Mouse (Mus musculus) forebrain, embryonic 16.5 days (tissue): Measurements from ENCODE around the gene Secisbp2. TPM values are rescaled to one million over a fixed set of nuclear protein-coding genes. Genes with fewer than 3 reads are reported as not detected.

Experiments
- ATAC-seq: fragments of 200-750 bp; cut with Nextera tagmentation; 2 replicates; pipeline ENCODE4 v1.8.0; 2017; ENCODE audit warnings: mild to moderate bottlenecking, moderate library complexity
- H3K27ac ChIP-seq: fragments of 300-500 bp; sonication (generic); 2 replicates; pipeline ENCODE4 v1.5.1; 2014; ENCODE audit warnings: low read length, control low read depth
- H3K27me3 ChIP-seq: fragments of 300-500 bp; sonication (generic); replicated peaks from 2 replicates; pipeline ENCODE4 v1.6.1; 2014; ENCODE audit warnings: low read length; ENCODE audit not compliant: control insufficient read depth, insufficient read depth
- H3K36me3 ChIP-seq: fragments of 300-500 bp; sonication (generic); 2 replicates; pipeline ENCODE4 v1.6.1; 2014; ENCODE audit not compliant: control insufficient read depth, insufficient read depth
- H3K4me1 ChIP-seq: fragments of 300-500 bp; sonication (generic); replicated peaks from 2 replicates; pipeline ENCODE4 v1.6.1; 2014; ENCODE audit warnings: low read length; ENCODE audit not compliant: control insufficient read depth, insufficient read depth
- H3K4me2 ChIP-seq: fragments of 300-500 bp; sonication (generic); 2 replicates; pipeline ENCODE4 v1.6.1; 2014; ENCODE audit warnings: mild to moderate bottlenecking, low read length, control low read depth
- H3K4me3 ChIP-seq: fragments of 300-500 bp; sonication (generic); replicated peaks from 2 replicates; pipeline ENCODE4 v1.5.1; 2014; ENCODE audit warnings: mild to moderate bottlenecking, low read length, control low read depth
- H3K9ac ChIP-seq: fragments of 300-500 bp; sonication (generic); replicated peaks from 2 replicates; pipeline ENCODE4 v1.6.1; 2014; ENCODE audit warnings: low read depth, low read length, control low read depth
- H3K9me3 ChIP-seq: fragments of 300-500 bp; sonication (generic); 2 replicates; pipeline ENCODE4 v1.6.1; 2016; ENCODE audit warnings: low read length; ENCODE audit not compliant: control insufficient read depth
- WGBS: fragments of 180-500 bp; shearing (Covaris S2); extraction: QIAGEN DNeasy Blood & Tissue Kit; methylation state at CpG from one replicate; pipeline ENCODE4 v1.1.7; 2014; 5-methylcytosine and 5-hydroxymethylcytosine counted together
- polyA plus RNA-seq: library from polyadenylated mRNA; unstranded; fragments of >200 nt; fragmentation: Nextera tagmentation; extraction: Ambion mirVana; gene quantifications from 2 replicates; pipeline ENCODE4 v1.2.1, GENCODE M21; 2015

Gene Secisbp2
- polyA plus RNA-seq, 1 experiment from 2014 or later, result 31.2 TPM

DNA sequence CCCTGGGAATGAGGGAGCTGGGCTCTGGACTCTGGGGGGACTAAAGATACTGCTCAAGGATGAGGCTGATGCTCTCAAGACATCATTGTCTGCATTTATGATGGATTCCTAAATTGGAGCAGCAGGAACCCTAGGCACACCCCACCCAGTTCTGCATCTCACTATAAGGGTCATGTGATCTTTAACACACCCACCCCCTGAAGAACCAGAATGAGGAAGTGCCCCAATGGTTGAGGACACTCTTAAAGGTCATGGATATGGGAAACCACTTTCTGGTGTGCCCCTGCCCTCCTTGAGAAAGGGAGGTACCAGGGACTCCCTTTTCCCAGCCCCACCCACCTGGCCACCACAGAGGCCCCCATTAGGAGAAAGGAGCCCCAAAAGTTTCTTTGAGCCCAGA is 45.0 kb downstream of the Secisbp2 start:
- no peaks in the 10 kb centered on the region for H3K27me3 ChIP-seq
- H3K9ac ChIP-seq, result no peak overlapping the region
- no peak overlapping the region for H3K4me3 ChIP-seq
- no peak overlapping the region for H3K4me2 ChIP-seq
- no peak for ATAC-seq
- no peaks in the 10 kb centered on the region for H3K4me1 ChIP-seq
- H3K27ac ChIP-seq, result no peak overlapping the region
- H3K9me3 ChIP-seq, result no peaks in the 10 kb centered on the region
- peaks cover 4% of the 10 kb centered on the region; the same call in 1 of the 2 replicates for H3K36me3 ChIP-seq

DNA sequence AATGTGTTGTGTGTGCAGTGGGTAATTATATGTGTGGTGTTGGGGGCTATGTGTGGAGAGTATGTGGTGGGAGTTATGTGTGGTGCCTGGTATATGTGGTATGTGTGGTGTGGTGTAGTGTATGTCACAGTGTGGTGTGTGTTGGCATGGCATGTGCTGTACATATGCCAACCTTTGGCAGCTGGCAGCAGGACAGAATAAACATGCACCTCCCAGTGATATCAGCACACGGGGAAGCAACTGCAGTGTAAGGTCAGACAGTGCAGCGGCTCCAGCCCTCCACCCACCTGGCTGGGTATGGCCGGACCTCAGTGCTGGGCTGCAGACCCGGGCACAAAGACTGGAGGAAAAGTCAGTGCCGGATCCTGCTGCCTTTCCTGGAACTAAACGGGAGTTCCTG is 46.0 kb downstream of the Secisbp2 start:
- no peaks in the 10 kb centered on the region for H3K4me1 ChIP-seq
- 85% methylated on average over 6 of the region's 6 CpGs for WGBS
- ATAC-seq, result no peak
- H3K36me3 ChIP-seq, result peaks cover 8% of the 10 kb centered on the region; the same call in 1 of the 2 replicates
- no peak overlapping the region for H3K4me3 ChIP-seq
- H3K27me3 ChIP-seq, result no peaks in the 10 kb centered on the region
- H3K9ac ChIP-seq, result no peak overlapping the region
- H3K27ac ChIP-seq, result no peak overlapping the region
- H3K9me3 ChIP-seq, result no peaks in the 10 kb centered on the region
- no peak overlapping the region for H3K4me2 ChIP-seq

GRCm38 (mm10) chr13:51697897-51698296 is 46.4 kb downstream of the Secisbp2 start:
- no peak overlapping the region for H3K4me3 ChIP-seq
- no peaks in the 10 kb centered on the region for H3K4me1 ChIP-seq
- H3K27ac ChIP-seq, result no peak overlapping the region
- no peaks in the 10 kb centered on the region for H3K9me3 ChIP-seq
- H3K36me3 ChIP-seq, result peaks cover 9% of the 10 kb centered on the region
- ATAC-seq, result no peak
- no peak overlapping the region for H3K9ac ChIP-seq
- H3K27me3 ChIP-seq, result no peaks in the 10 kb centered on the region
- no peak overlapping the region for H3K4me2 ChIP-seq
- WGBS, result 81% methylated on average over 4 of the region's 4 CpGs

GRCm38 (mm10) chr13:51698318-51698717 is 46.8 kb downstream of the Secisbp2 start:
- H3K9ac ChIP-seq, result no peak overlapping the region
- no peaks in the 10 kb centered on the region for H3K4me1 ChIP-seq
- H3K9me3 ChIP-seq, result no peaks in the 10 kb centered on the region
- H3K27ac ChIP-seq, result no peak overlapping the region
- H3K4me3 ChIP-seq, result no peak overlapping the region
- H3K4me2 ChIP-seq, result no peak overlapping the region
- no peaks in the 10 kb centered on the region for H3K27me3 ChIP-seq
- 90% methylated on average over 3 of the region's 3 CpGs for WGBS
- ATAC-seq, result no peak
- peaks cover 12% of the 10 kb centered on the region for H3K36me3 ChIP-seq

GRCm38 (mm10) chr13:51703893-51704292 is 52.4 kb downstream of the Secisbp2 start:
- no peak overlapping the region for H3K4me2 ChIP-seq
- H3K9ac ChIP-seq, result no peak overlapping the region
- H3K4me3 ChIP-seq, result no peak overlapping the region
- H3K9me3 ChIP-seq, result no peaks in the 10 kb centered on the region
- H3K4me1 ChIP-seq, result no peaks in the 10 kb centered on the region
- no peak overlapping the region for H3K27ac ChIP-seq
- H3K36me3 ChIP-seq, result peaks cover 12% of the 10 kb centered on the region
- WGBS, result 89% methylated on average over 5 of the region's 5 CpGs
- no peak for ATAC-seq
- no peaks in the 10 kb centered on the region for H3K27me3 ChIP-seq

DNA sequence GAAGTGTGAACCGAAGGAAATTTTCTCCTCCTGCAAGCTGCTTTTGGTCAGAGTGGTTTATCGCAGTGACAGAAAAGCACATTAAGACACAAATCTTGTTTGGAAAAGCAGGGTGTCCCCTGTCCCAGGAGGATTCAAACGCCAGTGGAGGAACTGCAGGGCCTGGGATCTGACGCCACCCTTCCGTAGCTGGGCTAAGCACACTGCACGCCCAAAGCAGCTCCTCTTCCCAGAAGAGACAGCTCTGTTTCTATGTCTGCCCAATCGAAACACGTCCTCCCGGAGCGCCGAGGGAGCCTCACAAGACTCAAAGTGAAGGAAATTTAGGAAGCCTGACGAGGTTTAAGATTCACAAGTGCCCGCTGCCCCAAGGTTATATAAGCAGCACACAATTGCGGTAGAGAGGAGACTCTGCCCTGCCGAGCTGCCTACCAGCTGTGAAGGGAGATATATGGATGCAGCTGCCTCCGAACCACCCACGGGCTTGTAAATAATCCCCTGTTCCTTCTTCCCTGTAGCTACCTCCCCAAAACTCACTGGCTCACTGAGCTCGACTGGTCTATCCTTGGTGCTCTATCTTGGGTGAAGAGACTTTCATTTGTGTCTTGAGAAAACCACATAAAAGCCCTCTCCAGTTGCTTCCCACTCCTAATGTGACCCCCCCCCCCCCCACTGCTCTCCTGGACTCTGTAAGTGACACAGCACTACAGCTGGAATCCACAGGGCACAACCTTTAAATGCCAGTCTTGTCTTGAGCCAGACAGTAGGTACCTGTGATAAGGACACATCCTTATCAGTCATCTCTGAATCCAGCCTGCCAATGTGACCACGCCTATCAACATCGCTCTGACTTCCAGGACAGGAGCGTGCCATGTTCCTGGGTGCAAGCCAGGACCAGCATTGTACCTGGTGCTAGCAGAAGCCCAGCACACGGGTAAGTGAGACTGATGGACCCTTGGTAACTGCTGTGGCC is 54.7 kb downstream of the Secisbp2 start:
- H3K9me3 ChIP-seq, result no peaks in the 10 kb centered on the region
- 78% methylated on average over 22 of the region's 22 CpGs for WGBS
- H3K36me3 ChIP-seq, result peaks cover 19% of the 10 kb centered on the region
- no peak overlapping the region for H3K4me3 ChIP-seq
- no peaks in the 10 kb centered on the region for H3K27me3 ChIP-seq
- H3K4me1 ChIP-seq, result no peaks in the 10 kb centered on the region
- no peak overlapping the region for H3K4me2 ChIP-seq
- no peak overlapping the region for H3K27ac ChIP-seq
- no peak for ATAC-seq
- no peak overlapping the region for H3K9ac ChIP-seq

DNA sequence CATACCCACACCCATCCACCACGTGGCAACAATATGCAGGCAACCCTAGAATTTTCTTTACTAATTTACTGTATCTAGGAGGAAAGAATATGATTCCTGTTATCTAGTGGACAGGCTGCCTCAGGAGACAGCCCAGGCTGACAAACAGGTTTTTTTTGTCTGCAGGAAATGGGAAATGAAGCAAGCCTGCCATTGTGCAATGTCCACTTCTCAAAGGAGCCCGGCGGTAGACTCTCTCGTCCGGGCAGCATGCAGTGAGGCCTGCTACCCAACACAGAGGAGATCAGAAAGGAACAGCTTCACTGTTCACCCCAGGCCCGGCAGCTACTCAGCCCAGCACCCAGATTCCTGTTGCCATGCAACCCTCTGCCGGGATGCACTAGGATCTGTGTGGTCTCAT is 59.2 kb downstream of the Secisbp2 start:
- WGBS, result 77% methylated on average over 7 of the region's 7 CpGs

DNA sequence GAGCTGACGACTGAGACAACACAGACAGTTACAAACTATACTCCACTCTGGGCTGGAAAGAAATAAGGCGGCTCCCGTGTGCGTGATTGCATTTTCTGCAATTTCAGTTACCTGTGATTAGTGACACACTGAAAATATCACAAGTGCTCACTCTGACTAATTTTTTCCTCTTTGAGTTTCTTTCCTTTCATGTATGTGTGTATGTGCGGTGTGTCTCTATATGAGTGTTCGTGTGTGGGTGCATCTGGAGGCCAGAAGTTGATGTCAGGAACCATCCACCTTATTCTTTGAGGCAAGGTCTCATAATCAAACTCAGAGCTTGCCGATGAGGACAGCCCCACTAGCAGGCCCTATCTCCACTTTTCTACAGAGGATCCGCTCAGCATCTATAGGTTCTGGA is 60.5 kb downstream of the Secisbp2 start:
- WGBS, result 95% methylated on average over 8 of the region's 8 CpGs
- no peaks in the 10 kb centered on the region for H3K9me3 ChIP-seq
- no peak for ATAC-seq

More for the DNA sequence above, 59.2 kb downstream of the Secisbp2 start:
- peaks cover 10% of the 10 kb centered on the region for H3K36me3 ChIP-seq
- no peaks in the 10 kb centered on the region for H3K4me1 ChIP-seq
- H3K4me3 ChIP-seq, result no peak overlapping the region
- H3K9me3 ChIP-seq, result no peaks in the 10 kb centered on the region
- ATAC-seq, result no peak
- no peak overlapping the region for H3K4me2 ChIP-seq
- no peak overlapping the region for H3K9ac ChIP-seq
- H3K27me3 ChIP-seq, result no peaks in the 10 kb centered on the region
- H3K27ac ChIP-seq, result no peak overlapping the region

GRCm38 (mm10) chr13:51716350-51717263 is 65.1 kb downstream of the Secisbp2 start:
- H3K9me3 ChIP-seq, result no peaks in the 10 kb centered on the region
- H3K4me2 ChIP-seq, result no peak overlapping the region
- H3K4me1 ChIP-seq, result no peaks in the 10 kb centered on the region
- no peak for ATAC-seq
- no peaks in the 10 kb centered on the region for H3K36me3 ChIP-seq
- no peak overlapping the region for H3K27ac ChIP-seq
- no peaks in the 10 kb centered on the region for H3K27me3 ChIP-seq
- H3K9ac ChIP-seq, result no peak overlapping the region
- WGBS, result 85% methylated on average over 8 of the region's 8 CpGs
- no peak overlapping the region for H3K4me3 ChIP-seq

More for the DNA sequence above, 60.5 kb downstream of the Secisbp2 start:
- Histone ChIP-seq H3K36me3 (peaks cover 10% of the 10 kb centered on the region), H3K27me3 (no peaks in the 10 kb centered on the region), H3K4me2 (no peak overlapping the region), H3K27ac (no peak overlapping the region), H3K9ac (no peak overlapping the region), H3K4me3 (no peak overlapping the region), H3K4me1 (no peaks in the 10 kb centered on the region)
